Mouse (Mus musculus): ENCODE data around the gene Casp7.

DNA sequence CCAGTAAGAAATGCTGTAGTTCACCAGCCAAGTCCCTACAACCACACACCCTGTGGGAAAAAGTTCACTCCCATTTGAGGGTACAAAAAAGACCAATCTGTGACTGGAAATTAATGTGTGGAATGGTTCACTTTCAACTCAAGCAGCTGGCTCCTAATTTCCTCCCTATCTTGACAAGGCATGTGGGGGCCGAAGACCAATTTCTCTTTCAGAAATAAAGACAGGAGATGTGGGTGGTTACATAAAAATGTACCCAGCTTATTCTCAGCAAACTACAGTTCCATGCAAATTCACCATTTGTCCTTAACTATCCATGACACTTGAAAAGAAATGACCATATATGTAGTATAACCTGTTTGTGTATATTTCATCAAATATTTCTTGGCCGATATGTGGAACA is 55.5 kb downstream of the Casp7 start:
- TF ChIP-seq CTCF (IDR thresholded peaks at IDR 0.05; ENCODE audit: low read depth) (no peak), EP300 (optimal IDR thresholded peaks at IDR 0.05) (no peak)
